Mouse (Mus musculus): ENCODE results near the gene Arhgap45.

DNA sequence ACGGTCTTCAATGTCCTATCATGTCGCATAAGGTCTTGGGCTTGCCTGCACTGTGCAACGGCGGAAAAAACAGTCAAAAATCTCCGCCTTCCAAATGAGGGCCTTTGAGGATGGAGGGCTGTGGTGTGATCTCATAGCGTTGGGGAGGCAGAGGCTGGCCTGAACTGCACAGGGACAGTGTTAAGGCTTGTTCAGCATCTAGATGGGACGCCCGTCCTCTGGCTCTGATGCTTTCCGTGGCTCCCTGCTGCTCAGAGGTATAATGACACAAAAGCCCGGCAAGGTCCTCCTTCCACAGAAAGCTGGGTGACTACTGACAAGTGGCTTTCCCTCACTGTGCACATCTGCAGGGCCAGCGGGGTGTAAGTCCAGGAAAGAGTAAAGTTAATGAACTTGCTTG is 3.7 kb downstream of the Arhgap45 start:
- no peak for TF ChIP-seq CTCF (conservative IDR thresholded peaks at IDR 0.05; ENCODE audit: low read length)
- TF ChIP-seq POU5F1 (IDR thresholded peaks at IDR 0.05; ENCODE audit: borderline replicate concordance, low read length), result no peak
